Mouse (Mus musculus) heart, embryonic 12.5 days (tissue): Measurements from ENCODE around the gene Saxo2. TPM values are rescaled to one million over a fixed set of nuclear protein-coding genes. Genes with fewer than 3 reads are reported as not detected.

Source experiments
- ATAC-seq: fragments of 200-750 bp; cut with Nextera tagmentation; 2 replicates; pipeline ENCODE4 v1.8.0; 2017; ENCODE audit warnings: moderate TSS enrichment, moderate library complexity; ENCODE audit not compliant: insufficient number of reproducible peaks, low FRiP score
- H3K27ac ChIP-seq: fragments of 300-500 bp; sonication (generic); 2 replicates; pipeline ENCODE4 v1.5.1; 2016; ENCODE audit warnings: mild to moderate bottlenecking, moderate library complexity; ENCODE audit not compliant: poor library complexity, severe bottlenecking
- H3K27me3 ChIP-seq: fragments of 300-500 bp; sonication (generic); replicated peaks from 2 replicates; pipeline ENCODE4 v1.6.1; 2016; ENCODE audit warnings: mild to moderate bottlenecking, moderate library complexity
- H3K36me3 ChIP-seq: fragments of 300-500 bp; sonication (generic); 2 replicates; pipeline ENCODE4 v1.6.1; 2016; ENCODE audit warnings: mild to moderate bottlenecking, moderate library complexity
- H3K4me1 ChIP-seq: fragments of 300-500 bp; sonication (generic); replicated peaks from 2 replicates; pipeline ENCODE4 v1.6.1; 2016; ENCODE audit warnings: mild to moderate bottlenecking
- H3K4me2 ChIP-seq: fragments of 300-500 bp; sonication (generic); 2 replicates; pipeline ENCODE4 v1.6.1; 2016; ENCODE audit warnings: mild to moderate bottlenecking, moderate library complexity
- H3K4me3 ChIP-seq: fragments of 300-500 bp; sonication (generic); 2 replicates; pipeline ENCODE4 v1.5.1; 2016; ENCODE audit warnings: mild to moderate bottlenecking
- H3K9ac ChIP-seq: fragments of 300-500 bp; sonication (generic); 2 replicates; pipeline ENCODE4 v1.6.1; 2016; ENCODE audit warnings: mild to moderate bottlenecking, moderate library complexity
- H3K9me3 ChIP-seq: fragments of 300-500 bp; sonication (generic); replicated peaks from 2 replicates; pipeline ENCODE4 v1.6.1; 2016; ENCODE audit warnings: mild to moderate bottlenecking, moderate library complexity
- WGBS: fragments of 180-500 bp; shearing (Covaris S2); methylation state at CpG from one replicate; pipeline ENCODE4 v1.1.7; 2016; 5-methylcytosine and 5-hydroxymethylcytosine counted together
- polyA plus RNA-seq: library from polyadenylated mRNA; unstranded; fragments of >200 nt; fragmentation: Nextera tagmentation; extraction: Ambion mirVana; gene quantifications from 2 replicates; pipeline ENCODE4 v1.2.1, GENCODE M21; 2016

Saxo2 gene
- polyA plus RNA-seq: 5.7 and 5.8 TPM in 2 replicates

DNA sequence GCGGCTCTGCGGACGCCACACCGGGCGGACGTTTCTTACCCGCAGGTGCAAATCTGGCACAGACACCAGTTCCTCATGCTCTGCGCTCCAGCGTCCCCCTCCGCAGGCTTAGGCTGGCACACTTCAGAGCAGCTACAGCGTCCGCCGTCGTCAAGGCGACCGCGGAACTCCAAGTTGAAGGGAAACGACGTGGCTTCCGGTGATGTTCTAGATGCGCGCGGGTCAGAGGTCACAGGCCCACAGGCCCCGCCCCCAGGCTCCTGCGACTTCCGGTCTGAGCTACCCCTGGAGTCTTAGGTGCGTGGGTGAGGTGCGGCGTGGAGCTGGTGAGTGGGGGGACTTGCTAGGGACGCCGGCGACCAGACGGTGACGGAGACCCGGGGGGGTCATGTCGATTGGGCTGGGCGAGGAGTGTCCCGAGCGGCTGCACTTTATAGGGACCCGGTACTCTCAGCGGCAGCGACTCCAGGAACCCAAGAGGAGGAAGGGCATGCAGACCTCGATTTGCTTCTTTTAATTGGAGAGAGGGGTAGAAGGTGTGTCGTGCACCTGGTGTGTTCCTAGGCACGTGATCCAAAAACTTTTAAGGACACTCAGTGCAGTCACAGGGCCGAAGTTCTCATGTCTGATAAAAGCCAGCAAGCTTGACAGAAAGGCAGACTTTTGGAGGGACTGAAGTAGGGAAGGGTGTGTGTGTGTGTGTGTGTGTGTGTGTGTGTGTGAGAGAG lies at the start of gene Saxo2, which contains the start of gene Efl1:
Gene Saxo2 (minus strand): TSS at position 176 of the 728 bp plus-strand sequence.
Gene Efl1 (plus strand): TSS at position 262 of the 728 bp plus-strand sequence.
- Histone ChIP-seq H3K9me3 (no peaks in the 10 kb centered on the region), H3K4me1 (peaks cover 11% of the 10 kb centered on the region), H3K4me2 (peak within 1 kb of the TSS; percentile 94), H3K4me3 (peak within 1 kb of the TSS; percentile 97), H3K9ac (peak within 1 kb of the TSS; percentile 90), H3K36me3 (peaks cover 6% of the 10 kb centered on the region), H3K27ac (peak within 1 kb of the TSS; percentile 33), H3K27me3 (no peaks in the 10 kb centered on the region)
- peak; percentile 96 for ATAC-seq
- under 1% methylated on average over 46 of the region's 46 CpGs for WGBS

DNA sequence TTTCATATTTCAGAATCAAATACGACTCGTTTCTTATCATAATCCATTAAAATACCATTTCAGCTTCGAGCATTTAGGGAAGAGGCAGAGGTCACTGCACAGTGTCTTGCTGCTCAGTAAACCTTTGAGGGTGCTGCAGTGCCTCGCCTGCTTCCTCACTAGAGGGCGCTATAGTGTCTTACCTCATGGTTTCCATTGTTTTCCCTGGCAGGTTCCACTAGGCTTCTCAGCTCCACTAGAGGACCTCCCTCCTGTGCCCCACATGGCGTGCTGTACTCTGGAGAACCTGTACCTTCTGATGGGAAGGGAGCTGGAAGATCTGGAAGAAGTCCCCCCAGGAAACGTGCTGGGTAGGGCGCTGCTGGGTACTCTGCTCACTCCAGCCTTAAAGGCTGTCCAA lies 49.3 kb upstream of the Saxo2 start:
- H3K9me3 ChIP-seq: no peaks in the 10 kb centered on the region
- H3K36me3 ChIP-seq: peaks cover 56% of the 10 kb centered on the region
- 68% methylated on average over 8 of the region's 8 CpGs for WGBS
- no peaks in the 10 kb centered on the region for H3K27me3 ChIP-seq
- no peak for ATAC-seq
- no peak overlapping the region for H3K4me2 ChIP-seq
- H3K27ac ChIP-seq: no peak overlapping the region
- H3K4me1 ChIP-seq: no peaks in the 10 kb centered on the region
- no peak overlapping the region for H3K4me3 ChIP-seq
- H3K9ac ChIP-seq: no peak overlapping the region

DNA sequence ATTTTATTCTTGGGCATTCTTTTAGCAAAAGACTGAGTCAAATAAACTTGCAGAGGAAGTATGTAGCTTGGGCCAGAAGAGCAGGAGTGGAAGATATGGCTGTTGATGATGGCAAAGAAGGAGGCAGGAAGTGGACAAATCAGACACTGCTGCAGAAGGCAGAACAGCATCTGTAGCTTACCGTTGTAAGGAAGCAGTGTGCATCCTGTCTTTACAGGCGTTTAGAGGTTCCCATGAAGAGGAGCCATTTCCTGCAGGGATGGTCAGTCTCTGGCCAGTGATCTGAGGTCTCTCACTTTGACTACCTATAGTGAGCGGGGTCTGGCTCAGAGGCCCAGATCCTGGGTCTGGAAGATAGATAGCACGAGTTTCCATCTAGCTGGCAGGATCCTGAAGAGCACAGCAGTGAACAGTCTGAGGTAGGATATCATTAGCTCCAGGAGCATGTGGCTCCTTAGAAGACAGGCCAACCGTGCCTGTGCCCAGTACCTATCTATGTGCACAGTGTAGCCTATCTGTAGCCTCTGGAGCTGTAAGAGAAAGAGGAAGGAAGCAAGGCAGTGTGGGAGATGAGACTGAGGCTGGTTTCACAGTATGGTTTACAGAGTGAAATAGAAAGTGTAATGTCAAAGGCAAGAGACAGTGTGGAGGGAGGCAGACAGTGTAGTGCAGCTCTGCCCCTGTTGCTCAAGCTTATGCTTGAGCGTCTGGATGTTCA lies 42.9 kb upstream of the Saxo2 start:
- H3K27me3 ChIP-seq: no peaks in the 10 kb centered on the region
- ATAC-seq: peak; percentile 18; the same call in 1 of the 2 replicates
- WGBS: 70% methylated on average over 6 of the region's 6 CpGs
- H3K9ac ChIP-seq: no peak overlapping the region
- H3K4me1 ChIP-seq: 0 out of 2 replicates have a peak, but pooled peaks cover 7% of the 10 kb centered on the region
- peak overlapping the region; percentile 30; the same call in 1 of the 2 replicates for H3K27ac ChIP-seq
- H3K36me3 ChIP-seq: peaks cover 49% of the 10 kb centered on the region
- H3K4me3 ChIP-seq: no peak overlapping the region
- no peaks in the 10 kb centered on the region for H3K9me3 ChIP-seq
- H3K4me2 ChIP-seq: no peak overlapping the region

DNA sequence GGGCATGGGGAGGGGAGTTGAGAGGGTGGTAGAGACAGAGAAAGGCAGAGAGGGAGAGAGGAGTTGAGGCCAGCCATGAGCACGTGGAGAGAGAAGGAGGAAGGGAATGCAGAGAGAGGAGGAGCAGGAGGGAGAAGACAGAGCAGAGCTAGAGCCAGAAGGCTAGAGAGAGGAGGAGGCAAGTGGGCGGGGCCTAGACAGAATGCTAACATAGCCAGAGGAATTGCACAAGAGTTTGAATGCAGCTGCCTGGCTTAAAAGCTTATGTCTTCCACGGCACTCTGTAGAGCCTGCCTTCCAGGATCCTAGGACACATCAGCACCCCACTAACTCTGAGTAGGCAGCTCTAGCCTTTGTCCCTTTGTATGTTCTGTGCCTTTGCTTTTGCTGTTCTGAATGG lies 40.4 kb upstream of the Saxo2 start:
- Histone ChIP-seq H3K27me3 (no peaks in the 10 kb centered on the region), H3K4me2 (no peak overlapping the region), H3K4me1 (0 out of 2 replicates have a peak, but pooled peaks cover 7% of the 10 kb centered on the region), H3K9ac (no peak overlapping the region), H3K27ac (no peak overlapping the region), H3K4me3 (no peak overlapping the region), H3K36me3 (peaks cover 50% of the 10 kb centered on the region), H3K9me3 (no peaks in the 10 kb centered on the region)
- WGBS: 50% methylated on average over 3 of the region's 3 CpGs
- ATAC-seq: no peak

DNA sequence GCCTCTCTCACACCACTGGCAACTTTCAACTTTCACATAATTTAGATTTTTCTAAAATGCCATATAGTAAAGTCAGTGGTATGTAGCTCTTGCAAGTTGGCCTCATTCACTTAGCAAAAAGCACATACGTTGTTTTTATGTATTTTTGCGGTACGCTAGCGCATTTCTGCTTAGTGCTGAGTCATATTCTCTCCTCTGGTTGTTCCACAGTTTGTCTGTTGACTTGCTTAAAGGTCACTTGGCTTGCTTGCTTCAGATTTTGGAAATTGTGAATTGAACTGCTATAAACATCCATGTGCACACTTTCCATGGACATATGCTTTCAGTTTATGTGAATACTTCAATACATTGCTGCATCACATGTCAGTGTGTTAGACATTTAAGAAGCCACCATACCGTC lies 31.6 kb upstream of the Saxo2 start:
- 92% methylated on average over 5 of the region's 5 CpGs for WGBS
- ATAC-seq: no peak
- H3K36me3 ChIP-seq: peaks cover 40% of the 10 kb centered on the region

DNA sequence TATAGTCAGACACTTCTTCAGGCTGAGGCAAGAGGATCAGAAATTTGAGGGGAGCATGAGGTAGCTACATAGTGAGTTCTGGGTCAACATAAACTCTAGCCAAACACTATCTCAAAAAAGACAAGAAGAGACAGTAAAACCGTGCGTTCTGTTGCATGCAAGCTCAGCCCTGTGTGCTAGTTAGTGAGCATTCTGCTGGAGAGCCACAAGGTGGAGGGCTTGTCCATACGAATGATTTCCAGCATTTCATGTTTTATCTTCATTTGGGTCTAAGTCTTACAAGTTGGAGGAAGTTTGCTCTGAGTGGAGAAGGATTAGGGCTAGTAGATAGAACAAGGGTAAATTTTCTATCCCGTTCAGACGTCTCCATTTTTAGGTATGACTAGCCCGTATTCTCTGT lies 28.5 kb upstream of the Saxo2 start:
- H3K36me3 ChIP-seq: peaks cover 48% of the 10 kb centered on the region

More for the DNA sequence above, 31.6 kb upstream of the Saxo2 start:
- H3K4me1 ChIP-seq: no peaks in the 10 kb centered on the region
- no peaks in the 10 kb centered on the region for H3K27me3 ChIP-seq
- H3K9ac ChIP-seq: no peak overlapping the region
- no peak overlapping the region for H3K4me2 ChIP-seq
- no peak overlapping the region for H3K27ac ChIP-seq
- no peaks in the 10 kb centered on the region for H3K9me3 ChIP-seq
- H3K4me3 ChIP-seq: no peak overlapping the region

DNA sequence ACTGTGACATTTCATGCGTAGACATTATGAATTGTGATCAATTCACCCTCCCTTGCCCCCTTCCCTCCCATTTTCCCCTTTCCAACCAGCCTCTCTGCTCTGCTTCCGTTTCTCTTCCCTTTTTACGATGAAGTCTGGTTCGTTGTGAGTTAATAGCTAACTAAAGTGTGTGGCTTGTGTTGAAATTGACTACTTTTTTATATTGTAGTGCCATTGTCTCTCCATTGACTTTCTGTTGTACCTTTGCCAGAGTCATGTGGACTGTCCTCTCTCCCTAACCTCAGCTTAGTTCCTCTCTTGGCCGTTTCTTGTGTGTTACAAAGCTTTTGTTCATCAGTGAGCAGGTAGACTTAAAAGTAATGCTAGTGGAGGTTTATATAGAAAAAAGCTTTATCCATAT lies 27.7 kb upstream of the Saxo2 start:
- Histone ChIP-seq H3K27ac (no peak overlapping the region), H3K4me3 (no peak overlapping the region), H3K36me3 (peaks cover 47% of the 10 kb centered on the region), H3K4me2 (no peak overlapping the region), H3K9ac (no peak overlapping the region), H3K4me1 (no peaks in the 10 kb centered on the region), H3K9me3 (no peaks in the 10 kb centered on the region), H3K27me3 (no peaks in the 10 kb centered on the region)
- no peak for ATAC-seq
- WGBS: 88% methylated on average over 5 of the region's 5 CpGs

More for the DNA sequence above, 28.5 kb upstream of the Saxo2 start:
- no peak overlapping the region for H3K27ac ChIP-seq
- no peak overlapping the region for H3K9ac ChIP-seq
- no peaks in the 10 kb centered on the region for H3K4me1 ChIP-seq
- H3K4me2 ChIP-seq: no peak overlapping the region
- H3K9me3 ChIP-seq: no peaks in the 10 kb centered on the region
- H3K4me3 ChIP-seq: no peak overlapping the region
- WGBS: 76% methylated on average over 6 of the region's 6 CpGs
- ATAC-seq: no peak
- no peaks in the 10 kb centered on the region for H3K27me3 ChIP-seq

DNA sequence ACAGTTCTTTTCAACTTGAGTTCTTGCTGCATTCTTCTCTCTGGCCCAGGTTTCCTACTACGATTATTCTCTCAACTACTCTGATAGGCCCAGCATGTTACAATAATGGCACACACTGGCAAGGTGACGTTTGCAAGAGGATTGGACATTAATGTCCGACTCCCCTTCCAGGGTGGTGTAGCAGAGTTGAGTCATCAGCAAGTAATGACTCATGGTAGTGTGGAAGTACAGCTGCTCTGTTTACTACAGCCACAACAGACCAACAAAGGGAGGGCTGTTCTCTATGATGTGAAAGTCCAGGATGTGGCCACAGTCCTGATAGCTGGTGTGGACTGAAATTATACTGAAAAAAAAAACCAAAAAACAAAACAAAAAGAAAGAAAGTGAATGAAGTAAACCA lies 16.3 kb upstream of the Saxo2 start:
- peaks cover 39% of the 10 kb centered on the region for H3K36me3 ChIP-seq
- H3K4me2 ChIP-seq: no peak overlapping the region
- no peak for ATAC-seq
- H3K9ac ChIP-seq: no peak overlapping the region
- no peak overlapping the region for H3K27ac ChIP-seq
- 0 out of 2 replicates have a peak, but pooled peaks cover 2% of the 10 kb centered on the region for H3K9me3 ChIP-seq
- no peaks in the 10 kb centered on the region for H3K27me3 ChIP-seq
- no peaks in the 10 kb centered on the region for H3K4me1 ChIP-seq
- WGBS: 75% methylated on average over 3 of the region's 3 CpGs
- H3K4me3 ChIP-seq: no peak overlapping the region

DNA sequence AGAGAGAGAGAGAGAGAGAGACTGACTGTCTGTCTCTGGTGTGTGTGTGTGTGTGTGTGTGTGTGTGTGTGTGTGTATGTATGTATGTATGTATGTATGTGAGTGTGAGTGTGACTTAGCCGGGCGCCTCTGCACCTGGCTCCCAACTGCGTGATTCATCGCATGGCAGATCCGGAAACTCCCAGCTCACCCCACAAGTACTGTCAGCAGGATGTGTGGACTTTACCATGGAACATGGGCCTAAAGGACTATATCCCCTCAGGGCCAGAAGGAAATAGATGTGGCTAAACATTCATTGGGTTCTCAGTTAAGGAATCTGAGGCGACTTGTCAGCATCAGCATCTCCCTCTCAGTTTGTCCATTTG lies 735 bp upstream of the Saxo2 start:
- no peak overlapping the region; the same call in 1 of the 2 replicates for H3K27ac ChIP-seq
- ATAC-seq: no peak
- WGBS: 14% methylated on average over 6 of the region's 6 CpGs
- H3K4me1 ChIP-seq: peaks cover 11% of the 10 kb centered on the region
- H3K9me3 ChIP-seq: no peaks in the 10 kb centered on the region
- no peaks in the 10 kb centered on the region for H3K27me3 ChIP-seq
- H3K9ac ChIP-seq: peak overlapping the region; percentile 90
- peaks cover 6% of the 10 kb centered on the region for H3K36me3 ChIP-seq
- H3K4me3 ChIP-seq: peak overlapping the region; percentile 97
- H3K4me2 ChIP-seq: peak overlapping the region; percentile 94

DNA sequence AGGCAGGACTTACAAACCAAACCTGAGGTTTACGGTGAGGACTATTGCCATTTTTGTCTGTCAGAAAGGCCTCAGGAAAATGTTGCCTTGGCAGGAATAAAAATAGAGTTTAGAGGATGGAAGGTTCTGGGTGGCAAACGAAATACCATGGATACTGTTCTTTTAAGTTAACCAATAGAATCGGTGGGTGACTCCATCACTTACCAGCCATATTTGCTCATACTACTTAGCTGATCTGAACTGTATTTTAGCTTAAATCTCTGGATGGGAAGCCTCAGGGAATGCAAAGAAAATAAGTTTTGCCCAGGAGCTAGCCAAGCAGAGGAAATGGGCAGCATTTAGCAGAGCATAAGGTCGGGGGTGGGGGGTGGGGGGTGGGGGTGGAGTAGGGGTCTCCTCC lies 419 bp downstream of the Saxo2 start:
- Histone ChIP-seq H3K4me1 (peaks cover 11% of the 10 kb centered on the region), H3K9ac (peak overlapping the region; percentile 90), H3K36me3 (peaks cover 6% of the 10 kb centered on the region), H3K27ac (no peak overlapping the region), H3K4me2 (peak overlapping the region; percentile 94), H3K27me3 (no peaks in the 10 kb centered on the region), H3K4me3 (peak overlapping the region; percentile 97), H3K9me3 (no peaks in the 10 kb centered on the region)
- ATAC-seq: 0 out of 2 replicates have a peak, but pooled peaks have one; percentile 3
- WGBS: 30% methylated on average over 4 of the region's 4 CpGs

DNA sequence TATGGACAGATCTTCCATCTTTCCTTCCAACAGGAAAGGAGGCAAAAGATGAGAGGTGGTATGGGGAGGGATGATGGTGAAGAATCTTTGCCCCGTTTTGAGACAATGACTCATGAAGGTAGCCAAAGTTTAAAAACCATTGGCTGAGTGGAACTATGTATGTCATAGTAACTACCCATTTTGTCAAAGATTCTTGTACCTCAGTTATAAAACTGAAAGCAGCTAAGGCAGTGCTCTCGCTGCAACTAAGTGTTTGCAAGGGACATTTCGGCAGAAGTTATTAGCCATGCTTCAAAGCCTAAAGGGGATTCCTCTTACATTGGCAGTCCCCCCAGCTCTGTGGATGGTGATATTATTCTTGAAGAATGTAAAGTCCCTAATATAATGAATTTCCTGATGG lies 1.1 kb downstream of the Saxo2 start:
- no peak overlapping the region for H3K9ac ChIP-seq
- no peak overlapping the region for H3K4me3 ChIP-seq
- ATAC-seq: no peak
- no peaks in the 10 kb centered on the region for H3K9me3 ChIP-seq
- H3K4me2 ChIP-seq: no peak overlapping the region
- H3K36me3 ChIP-seq: peaks cover 3% of the 10 kb centered on the region
- no peaks in the 10 kb centered on the region for H3K27me3 ChIP-seq
- peaks cover 11% of the 10 kb centered on the region for H3K4me1 ChIP-seq
- WGBS: 83% methylated on average over 3 of the region's 3 CpGs
- no peak overlapping the region for H3K27ac ChIP-seq
